Mouse (Mus musculus): ENCODE results near the gene Stk39. TPM values are rescaled to one million over a fixed set of nuclear protein-coding genes. Genes with fewer than 3 reads are reported as not detected.

Gene Stk39
- total RNA-seq, 1 experiment = 5.0 TPM

DNA sequence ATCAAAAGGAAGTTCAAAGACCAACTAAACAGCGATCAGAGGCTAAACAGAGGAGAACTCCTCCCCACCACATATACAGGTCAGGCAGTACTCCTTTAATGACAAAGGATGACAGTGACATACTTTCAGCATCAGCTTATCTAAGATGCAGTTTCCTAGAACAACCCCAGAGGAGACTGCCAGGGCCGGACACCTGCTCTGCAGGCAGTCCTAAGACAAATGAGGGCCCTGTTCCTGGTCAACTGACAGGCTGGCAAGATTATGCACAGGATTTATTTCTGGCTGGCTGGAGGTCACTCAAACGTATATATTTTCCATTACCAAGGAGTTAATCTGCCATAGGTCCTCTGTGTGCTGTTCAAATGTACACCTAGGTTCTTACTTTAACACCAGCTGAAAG lies 225.8 kb downstream of the Stk39 start:
- peaks cover 0 to 28% of the 10 kb centered on the region in 2 experiments; a peak in 3 of 4 replicates for H3K4me1 ChIP-seq (ENCODE audit: control insufficient read depth in 2 of 2, insufficient read depth in 2 of 2, low read length in 2 of 2, poor library complexity in 1 of 2)
- no peak overlapping the region for H3K27ac ChIP-seq (ENCODE audit: insufficient read depth, low read depth, low read length, poor library complexity, severe bottlenecking)
- in situ Hi-C loops (cut with MboI; ENCODE audit: low sequenced_read_pairs in 2 of 2, unreplicated experiment in 2 of 2) = no loop called here
- no peak for TF ChIP-seq MAFK (IDR thresholded peaks at IDR 0.05; ENCODE audit: insufficient read depth, low read depth, low read length)
- TF ChIP-seq ZNF384 (IDR thresholded peaks at IDR 0.05; ENCODE audit: low read depth, low read length) = no peak
- no peak for TF ChIP-seq ZC3H11A (IDR thresholded peaks at IDR 0.05; ENCODE audit: borderline replicate concordance, low read depth, low read length)
- H3K9me3 ChIP-seq (ENCODE audit: control insufficient read depth, insufficient read depth, low read depth, low read length) = no peaks in the 10 kb centered on the region
- H3K4me3 ChIP-seq (ENCODE audit: insufficient read depth in 1 of 2, low read depth in 1 of 2, low read length in 2 of 2, poor library complexity in 1 of 2, severe bottlenecking in 1 of 2) = no peak overlapping the region
- DNase-seq (ENCODE audit: low read depth, low spot score) = no peak
- no peak overlapping the region for H3K9ac ChIP-seq (ENCODE audit: insufficient read depth, low read depth, low read length, poor library complexity, severe bottlenecking)
- no peaks in the 10 kb centered on the region for H3K36me3 ChIP-seq (ENCODE audit: control insufficient read depth, insufficient read depth, low read length, poor library complexity, severe bottlenecking)

DNA sequence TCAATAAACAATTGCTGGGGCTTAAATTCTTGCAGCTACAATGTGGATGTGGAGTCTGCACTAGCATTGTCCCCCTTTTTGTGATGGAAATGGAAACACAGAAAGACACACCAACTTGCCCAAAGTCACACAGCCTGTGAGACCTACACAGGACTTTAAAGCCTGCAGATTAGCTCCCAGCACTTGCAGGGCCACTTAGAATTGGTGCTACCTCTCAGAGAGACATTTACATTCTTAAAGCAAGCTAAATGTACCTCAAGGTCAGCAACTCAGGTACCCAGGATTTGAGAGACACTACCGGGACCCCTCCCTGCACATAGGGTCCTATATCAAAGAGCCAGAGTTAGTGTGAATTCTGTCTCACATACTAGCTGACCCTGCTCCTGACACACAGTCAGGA lies 227.5 kb downstream of the Stk39 start:
- TF ChIP-seq CHD2 (IDR thresholded peaks at IDR 0.05; ENCODE audit: low read depth, low read length) = no peak
- no peak for TF ChIP-seq ZC3H11A (IDR thresholded peaks at IDR 0.05; ENCODE audit: borderline replicate concordance, low read depth, low read length)
- TF ChIP-seq HCFC1 (IDR thresholded peaks at IDR 0.05; ENCODE audit: borderline replicate concordance, insufficient read depth, low read length) = no peak
- no peak for TF ChIP-seq ZNF384 (IDR thresholded peaks at IDR 0.05; ENCODE audit: low read depth, low read length)
- TF ChIP-seq MAFK (IDR thresholded peaks at IDR 0.05; ENCODE audit: insufficient read depth, low read depth, low read length) = no peak
- H3K9me3 ChIP-seq (ENCODE audit: control insufficient read depth, insufficient read depth, low read depth, low read length) = no peaks in the 10 kb centered on the region
- DNase-seq (ENCODE audit: low read depth, low spot score) = no peak
- H3K4me1 ChIP-seq (ENCODE audit: control insufficient read depth in 2 of 2, insufficient read depth in 2 of 2, low read length in 2 of 2, poor library complexity in 1 of 2) = peaks cover 0 to 19% of the 10 kb centered on the region in 2 experiments; a peak in 2 of 4 replicates
- H3K9ac ChIP-seq (ENCODE audit: insufficient read depth, low read depth, low read length, poor library complexity, severe bottlenecking) = no peak overlapping the region
- no peak overlapping the region for H3K27ac ChIP-seq (ENCODE audit: insufficient read depth, low read depth, low read length, poor library complexity, severe bottlenecking)
- in situ Hi-C loops (cut with MboI; ENCODE audit: low sequenced_read_pairs in 2 of 2, unreplicated experiment in 2 of 2) = no loop called here
- no peak overlapping the region for H3K4me3 ChIP-seq (ENCODE audit: insufficient read depth in 1 of 2, low read depth in 1 of 2, low read length in 2 of 2, poor library complexity in 1 of 2, severe bottlenecking in 1 of 2)
- H3K36me3 ChIP-seq (ENCODE audit: control insufficient read depth, insufficient read depth, low read length, poor library complexity, severe bottlenecking) = no peaks in the 10 kb centered on the region

DNA sequence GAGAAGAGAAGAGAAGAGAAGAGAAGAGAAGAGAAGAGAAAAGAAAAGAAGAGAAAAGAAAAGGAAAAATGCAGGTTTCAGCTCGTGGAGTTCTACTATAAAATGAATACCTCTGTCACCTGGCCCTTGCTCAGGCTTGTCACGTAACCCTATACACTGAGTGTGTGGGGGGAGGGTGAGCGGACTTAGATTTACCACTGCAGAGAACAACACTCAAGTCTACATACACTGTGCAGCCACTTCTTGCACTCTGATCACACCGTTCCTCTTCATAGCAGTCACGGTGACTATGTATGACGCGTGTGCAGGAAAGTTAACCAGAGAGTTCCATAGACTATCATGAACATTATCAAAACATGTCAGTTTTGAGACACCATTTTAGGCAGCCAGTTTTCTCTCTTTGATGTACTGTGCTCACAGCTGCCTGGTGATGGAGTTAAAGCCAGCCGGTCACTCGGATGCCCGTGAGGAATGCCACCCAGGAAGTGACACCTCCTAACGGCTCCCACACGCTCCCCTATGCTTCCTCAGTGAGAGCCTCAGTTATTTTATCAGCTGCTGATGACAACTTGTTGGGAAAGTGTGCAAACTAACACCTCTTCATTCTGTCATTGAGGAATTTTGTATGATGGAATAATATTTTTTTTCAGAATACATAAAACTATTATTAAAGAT lies 228.1 kb downstream of the Stk39 start:
- Histone ChIP-seq H3K4me1 (ENCODE audit: control insufficient read depth in 2 of 2, insufficient read depth in 2 of 2, low read length in 2 of 2, poor library complexity in 1 of 2) (peaks cover 0 to 16% of the 10 kb centered on the region in 2 experiments; a peak in 1 of 4 replicates), H3K9ac (ENCODE audit: insufficient read depth, low read depth, low read length, poor library complexity, severe bottlenecking) (no peak overlapping the region), H3K4me3 (ENCODE audit: insufficient read depth in 1 of 2, low read depth in 1 of 2, low read length in 2 of 2, poor library complexity in 1 of 2, severe bottlenecking in 1 of 2) (no peak overlapping the region), H3K36me3 (ENCODE audit: control insufficient read depth, insufficient read depth, low read length, poor library complexity, severe bottlenecking) (no peaks in the 10 kb centered on the region), H3K27ac (ENCODE audit: insufficient read depth, low read depth, low read length, poor library complexity, severe bottlenecking) (no peak overlapping the region), H3K9me3 (ENCODE audit: control insufficient read depth, insufficient read depth, low read depth, low read length) (no peaks in the 10 kb centered on the region)
- TF ChIP-seq ZNF384 (IDR thresholded peaks at IDR 0.05; ENCODE audit: low read depth, low read length) (no peak), HCFC1 (IDR thresholded peaks at IDR 0.05; ENCODE audit: borderline replicate concordance, insufficient read depth, low read length) (no peak), MAFK (IDR thresholded peaks at IDR 0.05; ENCODE audit: insufficient read depth, low read depth, low read length) (no peak), CHD2 (IDR thresholded peaks at IDR 0.05; ENCODE audit: low read depth, low read length) (no peak)
- in situ Hi-C loops (cut with MboI; ENCODE audit: low sequenced_read_pairs in 2 of 2, unreplicated experiment in 2 of 2) = no loop called here
- no peak for DNase-seq (ENCODE audit: low read depth, low spot score)

DNA sequence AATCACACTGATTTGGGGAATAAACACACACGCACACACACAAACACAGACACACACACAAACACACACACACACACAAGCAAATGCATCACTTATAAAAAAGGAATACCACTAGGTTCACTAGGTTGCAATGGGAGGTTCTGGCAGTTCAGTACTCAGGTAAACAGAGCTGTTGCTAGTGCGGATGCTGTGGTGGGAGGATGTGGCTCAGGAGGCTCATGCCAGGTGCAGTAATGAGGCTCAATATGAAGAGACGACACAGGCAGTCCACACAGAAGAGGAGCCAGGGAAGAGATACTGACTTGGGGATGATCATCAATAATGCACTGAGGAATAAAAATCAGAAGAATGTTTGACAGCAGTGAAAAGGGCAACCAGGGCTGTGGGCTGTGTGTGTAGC lies 228.8 kb downstream of the Stk39 start:
- Histone ChIP-seq H3K36me3 (ENCODE audit: control insufficient read depth, insufficient read depth, low read length, poor library complexity, severe bottlenecking) (no peaks in the 10 kb centered on the region), H3K9me3 (ENCODE audit: control insufficient read depth, insufficient read depth, low read depth, low read length) (no peaks in the 10 kb centered on the region), H3K4me3 (ENCODE audit: insufficient read depth in 1 of 2, low read depth in 1 of 2, low read length in 2 of 2, poor library complexity in 1 of 2, severe bottlenecking in 1 of 2) (no peak overlapping the region), H3K4me1 (ENCODE audit: control insufficient read depth in 2 of 2, insufficient read depth in 2 of 2, low read length in 2 of 2, poor library complexity in 1 of 2) (peaks cover 0 to 16% of the 10 kb centered on the region in 2 experiments; a peak in 1 of 4 replicates), H3K9ac (ENCODE audit: insufficient read depth, low read depth, low read length, poor library complexity, severe bottlenecking) (no peak overlapping the region), H3K27ac (ENCODE audit: insufficient read depth, low read depth, low read length, poor library complexity, severe bottlenecking) (no peak overlapping the region)
- no peak for DNase-seq (ENCODE audit: low read depth, low spot score)
- TF ChIP-seq ZNF384 (IDR thresholded peaks at IDR 0.05; ENCODE audit: low read depth, low read length) (no peak), ZC3H11A (IDR thresholded peaks at IDR 0.05; ENCODE audit: borderline replicate concordance, low read depth, low read length) (no peak), MAFK (IDR thresholded peaks at IDR 0.05; ENCODE audit: insufficient read depth, low read depth, low read length) (no peak), CHD2 (IDR thresholded peaks at IDR 0.05; ENCODE audit: low read depth, low read length) (no peak)
- in situ Hi-C loops (cut with MboI; ENCODE audit: low sequenced_read_pairs in 2 of 2, unreplicated experiment in 2 of 2) = no loop called here

DNA sequence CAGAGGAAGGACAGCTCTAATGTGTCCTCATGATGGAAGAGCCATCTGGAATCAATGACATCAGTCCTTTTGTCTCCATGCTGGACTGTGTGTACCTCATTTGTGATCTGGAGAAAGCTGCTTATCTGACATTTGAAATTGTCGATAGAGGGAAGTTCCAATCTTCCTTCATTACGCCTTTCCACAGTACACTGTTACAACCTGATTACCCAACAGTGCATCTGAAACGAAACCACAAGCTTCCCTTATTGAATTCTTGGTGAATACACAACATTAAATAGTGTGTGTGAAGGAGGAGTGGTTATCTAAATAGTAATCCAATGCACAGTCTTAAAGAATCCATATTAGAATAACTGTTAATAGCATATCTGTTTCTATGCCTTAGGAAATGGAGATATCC lies 230.0 kb downstream of the Stk39 start:
- in situ Hi-C loops (cut with MboI; ENCODE audit: low sequenced_read_pairs in 2 of 2, unreplicated experiment in 2 of 2) = no loop called here
- peaks cover 0 to 13% of the 10 kb centered on the region in 2 experiments; a peak in 1 of 4 replicates for H3K4me1 ChIP-seq (ENCODE audit: control insufficient read depth in 2 of 2, insufficient read depth in 2 of 2, low read length in 2 of 2, poor library complexity in 1 of 2)
- H3K27ac ChIP-seq (ENCODE audit: insufficient read depth, low read depth, low read length, poor library complexity, severe bottlenecking) = no peak overlapping the region
- H3K9ac ChIP-seq (ENCODE audit: insufficient read depth, low read depth, low read length, poor library complexity, severe bottlenecking) = no peak overlapping the region
- DNase-seq (ENCODE audit: low read depth, low spot score) = no peak
- TF ChIP-seq MAFK (IDR thresholded peaks at IDR 0.05; ENCODE audit: insufficient read depth, low read depth, low read length) = no peak
- TF ChIP-seq ZNF384 (IDR thresholded peaks at IDR 0.05; ENCODE audit: low read depth, low read length) = no peak
- no peak for TF ChIP-seq HCFC1 (IDR thresholded peaks at IDR 0.05; ENCODE audit: borderline replicate concordance, insufficient read depth, low read length)
- no peak for TF ChIP-seq CHD2 (IDR thresholded peaks at IDR 0.05; ENCODE audit: low read depth, low read length)
- TF ChIP-seq ZC3H11A (IDR thresholded peaks at IDR 0.05; ENCODE audit: borderline replicate concordance, low read depth, low read length) = no peak
- H3K9me3 ChIP-seq (ENCODE audit: control insufficient read depth, insufficient read depth, low read depth, low read length) = no peaks in the 10 kb centered on the region
- no peaks in the 10 kb centered on the region for H3K36me3 ChIP-seq (ENCODE audit: control insufficient read depth, insufficient read depth, low read length, poor library complexity, severe bottlenecking)
- no peak overlapping the region for H3K4me3 ChIP-seq (ENCODE audit: insufficient read depth in 1 of 2, low read depth in 1 of 2, low read length in 2 of 2, poor library complexity in 1 of 2, severe bottlenecking in 1 of 2)

Data from ES-E14 (cell line).